Mouse (Mus musculus) intestine, embryonic 16.5 days (tissue): ENCODE data around the gene Ndufs2. TPM values are rescaled to one million over a fixed set of nuclear protein-coding genes. Genes with fewer than 3 reads are reported as not detected.

Source experiments
- ATAC-seq: fragments of 200-750 bp; cut with Nextera tagmentation; 2 replicates; pipeline ENCODE4 v1.8.0; 2017; ENCODE audit warnings: moderate TSS enrichment, moderate library complexity
- H3K27ac ChIP-seq: fragments of 300-500 bp; sonication (generic); 2 replicates; pipeline ENCODE4 v1.5.1; 2014; ENCODE audit warnings: mild to moderate bottlenecking, low read length
- H3K27me3 ChIP-seq: fragments of 300-500 bp; sonication (generic); replicated peaks from 2 replicates; pipeline ENCODE4 v1.6.1; 2014; ENCODE audit warnings: low read length, control low read depth, mixed read lengths; ENCODE audit not compliant: control insufficient read depth, insufficient read depth
- H3K36me3 ChIP-seq: fragments of 300-500 bp; sonication (generic); 2 replicates; pipeline ENCODE4 v1.6.1; 2014; ENCODE audit warnings: low read length, control low read depth; ENCODE audit not compliant: control insufficient read depth, insufficient read depth
- H3K4me1 ChIP-seq: fragments of 300-500 bp; sonication (generic); 2 replicates; pipeline ENCODE4 v1.6.1; 2014; ENCODE audit warnings: low read length, control low read depth, mixed read lengths; ENCODE audit not compliant: control insufficient read depth, insufficient read depth
- H3K4me2 ChIP-seq: fragments of 300-500 bp; sonication (generic); 2 replicates; pipeline ENCODE4 v1.6.1; 2014; ENCODE audit warnings: low read depth, low read length, control low read depth
- H3K4me3 ChIP-seq: fragments of 300-500 bp; sonication (generic); 2 replicates; pipeline ENCODE4 v1.5.1; 2014; ENCODE audit warnings: mild to moderate bottlenecking, low read length
- H3K9ac ChIP-seq: fragments of 300-500 bp; sonication (generic); 2 replicates; pipeline ENCODE4 v1.6.1; 2014; ENCODE audit warnings: low read depth, low read length
- H3K9me3 ChIP-seq: fragments of 300-500 bp; sonication (generic); 2 replicates; pipeline ENCODE4 v1.6.1; 2016; ENCODE audit warnings: low read length, control low read depth; ENCODE audit not compliant: control insufficient read depth
- WGBS: fragments of 180-500 bp; shearing (Covaris S2); extraction: QIAGEN DNeasy Blood & Tissue Kit; methylation state at CpG from one replicate; pipeline ENCODE4 v1.1.7; 2014; 5-methylcytosine and 5-hydroxymethylcytosine counted together
- polyA plus RNA-seq: library from polyadenylated mRNA; unstranded; fragments of >200 nt; fragmentation: Nextera tagmentation; extraction: Ambion mirVana; gene quantifications from 2 replicates; pipeline ENCODE4 v1.2.1, GENCODE M21; 2015

Ndufs2 gene
- polyA plus RNA-seq, 1 experiment from 2014 or later, result 373 TPM

DNA sequence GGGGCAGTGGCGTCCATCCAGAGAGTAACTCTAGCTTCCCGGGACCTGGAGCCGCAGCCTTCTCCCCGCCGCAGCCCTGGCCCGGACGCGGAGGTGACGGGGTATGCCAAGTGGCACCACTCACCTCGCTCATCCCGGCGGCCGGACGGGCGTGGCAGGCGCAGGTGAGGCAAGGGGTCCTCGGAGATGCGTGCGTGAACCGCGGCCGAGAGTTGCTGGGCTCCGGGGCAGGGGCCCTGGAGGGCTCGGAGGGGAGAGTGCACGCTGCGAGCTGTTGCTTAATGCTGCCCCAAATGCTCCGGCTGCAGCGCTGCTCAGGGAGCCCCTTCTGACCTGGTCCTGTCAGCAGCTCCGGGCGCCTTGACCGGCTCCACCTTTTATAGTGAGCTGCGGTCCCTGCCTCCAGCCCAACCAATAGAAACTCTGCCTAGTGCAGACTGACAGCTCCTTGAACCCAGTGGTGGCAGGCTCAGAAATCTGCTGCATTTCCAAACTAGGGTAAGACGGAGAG is 55.2 kb downstream of the Ndufs2 start, which contains the start of gene Pcp4l1:
Pcp4l1 (minus strand) TSS at position 382 of the 511 bp plus-strand sequence.
- under 1% methylated on average over 32 of the region's 33 CpGs for whole genome bisulfite sequencing
- Histone ChIP-seq H3K9me3 (no peaks in the 10 kb centered on the region), H3K4me1 (peaks cover 22% of the 10 kb centered on the region), H3K4me3 (peak within 1 kb of the TSS; percentile 49), H3K4me2 (peak within 1 kb of the TSS; percentile 89), H3K36me3 (no peaks in the 10 kb centered on the region), H3K27me3 (peaks cover 18% of the 10 kb centered on the region), H3K9ac (peak within 1 kb of the TSS; percentile 60), H3K27ac (no peak within 1 kb of the TSS)
- ATAC-seq, result peak; percentile 85

DNA sequence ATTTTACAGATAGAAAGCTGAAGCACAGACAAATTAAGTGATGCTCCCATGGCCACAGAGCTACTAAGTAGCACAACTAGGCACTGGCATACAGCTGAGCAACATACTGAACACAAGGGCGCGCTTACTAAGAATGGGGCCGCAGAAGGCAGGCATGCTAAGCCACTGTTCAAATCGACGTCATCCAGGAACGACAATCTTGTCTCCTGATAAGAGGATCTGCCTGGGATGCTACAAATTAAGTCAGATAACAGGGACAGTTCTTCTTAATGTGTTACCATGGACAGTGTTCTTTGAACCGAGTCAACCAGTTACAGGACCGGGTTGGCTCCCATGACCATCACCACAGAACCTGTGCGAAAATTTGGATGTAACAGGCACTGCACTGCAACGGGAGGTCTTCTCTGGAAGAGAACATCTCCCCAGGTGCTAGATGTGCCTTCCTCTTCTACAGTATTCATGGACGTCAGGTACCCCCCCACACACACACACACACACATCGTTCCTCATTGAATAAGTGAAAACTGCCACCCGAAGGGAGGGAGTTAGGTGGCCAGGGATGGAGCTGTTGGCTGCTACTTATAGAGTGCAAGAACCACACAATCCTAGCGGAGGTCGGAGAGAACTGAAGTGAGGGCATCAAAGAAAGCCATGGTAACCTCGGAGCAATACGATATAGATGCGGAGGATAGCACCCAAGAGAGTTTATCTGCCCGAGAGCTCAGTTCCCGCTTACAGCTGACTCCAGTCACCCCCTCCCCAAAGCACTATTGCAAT is 56.0 kb downstream of the Ndufs2 start:
- peak overlapping the region; percentile 60 for H3K9ac ChIP-seq
- peaks cover 18% of the 10 kb centered on the region for H3K27me3 ChIP-seq
- no peak for ATAC-seq
- no peaks in the 10 kb centered on the region for H3K9me3 ChIP-seq
- peak overlapping the region; percentile 89 for H3K4me2 ChIP-seq
- no peak overlapping the region for H3K27ac ChIP-seq
- no peaks in the 10 kb centered on the region for H3K36me3 ChIP-seq
- 13% methylated on average over 20 of the region's 20 CpGs for WGBS
- H3K4me3 ChIP-seq, result peak overlapping the region; percentile 49
- peaks cover 22% of the 10 kb centered on the region for H3K4me1 ChIP-seq

DNA sequence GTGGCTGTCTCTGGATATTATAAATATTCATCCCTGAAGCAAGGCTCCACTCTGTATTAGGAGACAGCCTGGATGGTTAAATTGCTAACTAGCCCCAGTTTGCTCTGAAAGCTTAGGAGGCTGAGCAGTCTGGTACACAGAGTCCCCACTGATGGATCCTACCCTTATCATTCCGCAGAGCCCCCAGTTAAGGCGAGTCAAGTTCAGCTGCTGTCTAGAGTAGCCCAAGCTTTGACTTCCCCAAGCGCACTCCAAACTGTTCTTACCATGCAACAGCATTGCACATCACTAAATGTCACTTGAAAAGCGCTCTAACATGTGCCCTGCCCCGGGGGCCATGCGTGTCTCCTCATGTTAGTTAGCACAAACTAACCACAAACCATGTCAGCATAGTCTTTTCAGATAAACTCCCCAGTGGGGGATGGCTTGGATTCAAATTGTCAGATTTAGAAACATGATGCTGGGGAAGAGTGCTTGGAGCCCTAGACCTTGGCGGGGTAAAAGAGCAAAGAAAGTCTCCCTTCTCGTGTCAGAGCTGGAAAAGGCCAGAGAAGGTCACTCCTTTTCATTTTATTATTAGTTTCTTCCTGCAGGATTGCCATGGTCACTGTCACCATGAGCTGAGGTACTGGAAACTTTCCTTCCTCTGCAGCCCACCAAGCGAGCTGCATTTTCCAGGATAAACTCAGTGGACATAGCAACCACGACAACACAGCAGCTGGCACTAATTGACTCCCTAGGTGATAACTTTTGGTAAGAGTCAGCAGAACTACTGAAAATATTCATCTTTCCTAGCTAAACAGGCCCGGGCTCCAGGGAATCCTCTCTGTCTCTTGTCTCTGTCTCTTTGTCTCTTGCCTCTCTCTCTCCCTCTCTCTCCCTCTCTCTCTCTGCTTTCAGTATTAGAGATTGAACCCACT is 57.0 kb downstream of the Ndufs2 start:
- no peaks in the 10 kb centered on the region for H3K36me3 ChIP-seq
- H3K9ac ChIP-seq, result no peak overlapping the region
- no peaks in the 10 kb centered on the region for H3K9me3 ChIP-seq
- peaks cover 18% of the 10 kb centered on the region for H3K27me3 ChIP-seq
- peak overlapping the region; percentile 45 for H3K4me2 ChIP-seq
- H3K27ac ChIP-seq, result no peak overlapping the region
- ATAC-seq, result no peak
- 0 out of 2 replicates have a peak overlapping the region, but pooled peaks have one; percentile 7 for H3K4me3 ChIP-seq
- peaks cover 28% of the 10 kb centered on the region for H3K4me1 ChIP-seq
- 32% methylated on average over 11 of the region's 11 CpGs for WGBS

DNA sequence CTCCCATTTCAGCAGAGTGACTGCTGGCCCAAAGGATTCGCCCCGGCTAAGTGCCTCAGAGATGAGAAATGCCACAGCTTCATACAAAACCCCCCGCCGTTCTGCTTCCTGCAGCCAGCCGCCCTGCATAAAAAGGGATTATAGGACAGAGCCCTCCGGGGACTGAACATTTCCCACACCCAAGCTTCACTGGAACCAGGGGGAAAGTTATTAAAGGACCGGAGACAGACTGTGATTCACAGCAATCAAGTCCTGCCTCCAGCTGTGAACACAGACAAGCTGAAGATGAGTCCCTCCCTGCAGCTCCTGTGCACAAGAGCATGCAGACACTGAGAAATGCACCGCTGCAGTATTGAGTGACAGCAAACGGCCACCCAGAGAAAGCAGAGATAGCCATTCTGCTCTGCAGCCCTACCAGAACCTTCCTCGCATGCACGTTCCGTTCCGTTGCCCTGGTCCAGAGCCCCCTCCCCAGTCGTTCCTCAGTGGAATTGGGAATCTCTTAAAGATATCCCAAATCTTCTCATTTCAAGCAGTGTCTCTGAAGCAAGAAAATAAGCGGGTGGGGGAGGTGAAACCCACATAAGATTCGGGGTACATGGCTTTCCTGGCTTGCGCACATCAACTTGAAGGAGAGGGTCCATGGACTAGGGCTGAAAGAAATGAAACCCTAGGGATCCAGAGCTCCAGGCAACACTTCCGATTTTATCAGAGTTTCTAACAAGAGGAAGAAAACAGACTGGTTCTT is 57.9 kb downstream of the Ndufs2 start:
- no peak overlapping the region for H3K27ac ChIP-seq
- ATAC-seq, result no peak
- peaks cover 32% of the 10 kb centered on the region for H3K4me1 ChIP-seq
- no peaks in the 10 kb centered on the region for H3K36me3 ChIP-seq
- WGBS, result 7% methylated on average over 18 of the region's 18 CpGs
- peaks cover 18% of the 10 kb centered on the region for H3K27me3 ChIP-seq
- peak overlapping the region; percentile 40; the same call in 1 of the 2 replicates for H3K9ac ChIP-seq
- H3K4me3 ChIP-seq, result peak overlapping the region; percentile 7; the same call in 1 of the 2 replicates
- peak overlapping the region; percentile 45 for H3K4me2 ChIP-seq
- H3K9me3 ChIP-seq, result no peaks in the 10 kb centered on the region

DNA sequence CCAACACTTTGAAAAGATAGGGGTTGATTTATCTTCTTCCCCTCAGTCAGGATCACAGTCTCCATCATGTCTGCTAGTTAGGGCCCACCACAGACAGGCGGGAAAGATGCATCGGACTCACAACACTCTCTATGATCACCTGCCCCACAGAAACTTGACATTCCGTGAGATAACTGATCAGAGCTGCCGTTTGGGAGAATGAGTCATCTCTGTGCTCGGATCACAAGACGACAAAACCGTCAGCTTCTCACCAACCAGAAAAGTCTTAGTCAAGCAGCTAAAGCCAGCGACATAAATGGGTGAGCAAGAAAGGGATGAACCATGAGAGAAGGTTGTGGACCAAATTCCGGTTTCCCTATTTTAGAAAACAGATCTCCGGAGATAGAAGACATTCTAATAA is 58.9 kb downstream of the Ndufs2 start:
- no peak for ATAC-seq
- Histone ChIP-seq H3K4me2 (no peak overlapping the region), H3K27ac (no peak overlapping the region), H3K9me3 (no peaks in the 10 kb centered on the region), H3K36me3 (no peaks in the 10 kb centered on the region), H3K9ac (no peak overlapping the region), H3K4me1 (peaks cover 32% of the 10 kb centered on the region), H3K27me3 (peaks cover 18% of the 10 kb centered on the region), H3K4me3 (no peak overlapping the region)
- WGBS, result 49% methylated on average over 10 of the region's 10 CpGs

DNA sequence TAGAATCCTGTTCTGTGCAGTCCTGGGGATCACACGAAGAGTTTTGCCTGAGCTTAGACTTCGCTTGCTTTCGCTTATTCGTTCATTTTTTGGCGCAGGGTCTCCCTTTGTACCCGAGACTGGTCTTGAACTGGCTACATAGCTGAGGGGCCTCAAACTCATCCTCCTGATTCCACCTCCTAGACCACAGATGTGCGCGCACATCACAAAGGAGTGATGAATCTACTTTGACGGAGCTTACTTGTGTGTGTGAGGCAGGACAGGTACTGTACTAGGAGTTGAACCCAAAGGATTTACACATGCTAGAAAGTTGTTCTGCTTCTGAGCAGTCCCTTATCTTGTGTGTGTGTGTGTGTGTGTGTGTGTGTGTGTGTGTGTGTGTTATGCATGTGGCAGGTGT is 60.4 kb downstream of the Ndufs2 start:
- Histone ChIP-seq H3K4me3 (no peak overlapping the region), H3K27ac (no peak overlapping the region), H3K4me1 (peaks cover 27% of the 10 kb centered on the region), H3K4me2 (no peak overlapping the region), H3K27me3 (peaks cover 14% of the 10 kb centered on the region), H3K9me3 (no peaks in the 10 kb centered on the region), H3K9ac (no peak overlapping the region), H3K36me3 (no peaks in the 10 kb centered on the region)
- no peak for ATAC-seq
- WGBS, result 98% methylated on average over 9 of the region's 9 CpGs

DNA sequence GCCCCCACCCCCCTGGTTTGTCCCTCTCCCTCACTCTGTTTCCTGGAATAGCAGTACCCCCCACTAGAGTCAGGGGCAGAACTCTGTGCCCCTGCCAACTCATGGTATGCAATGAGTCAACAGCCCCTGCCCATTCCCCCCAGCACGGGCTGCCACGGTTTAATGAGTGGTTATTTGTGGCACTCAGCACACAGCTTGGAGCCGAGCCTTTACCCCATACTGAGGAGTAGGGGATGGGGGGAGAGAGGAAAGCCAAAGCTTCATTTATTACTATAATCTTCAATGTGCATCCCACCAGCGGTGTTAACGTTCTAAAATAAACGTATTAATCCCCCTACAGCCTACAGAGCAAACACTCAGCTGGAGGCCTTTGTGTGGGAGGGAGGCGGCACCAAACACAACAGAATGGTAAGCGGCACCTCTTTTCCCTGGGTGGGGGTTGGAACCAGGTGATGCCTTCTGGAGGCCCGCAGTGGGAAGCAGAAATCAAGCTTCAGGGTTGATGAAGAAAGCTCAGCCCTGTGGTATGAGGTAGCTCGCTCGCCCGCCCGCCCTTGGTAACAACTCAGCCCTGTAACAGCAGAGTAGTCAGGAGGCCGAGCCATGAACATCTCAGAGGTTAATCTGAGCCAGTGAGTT is 61.6 kb downstream of the Ndufs2 start:
- 0 out of 2 replicates have a peak overlapping the region, but pooled peaks have one; percentile 15 for H3K4me2 ChIP-seq
- H3K27ac ChIP-seq, result 0 out of 2 replicates have a peak overlapping the region, but pooled peaks have one; percentile 35
- H3K36me3 ChIP-seq, result no peaks in the 10 kb centered on the region
- H3K9me3 ChIP-seq, result no peaks in the 10 kb centered on the region
- peaks cover 20% of the 10 kb centered on the region for H3K4me1 ChIP-seq
- WGBS, result 44% methylated on average over 14 of the region's 14 CpGs
- H3K27me3 ChIP-seq, result 0 out of 2 replicates have a peak, but pooled peaks cover 7% of the 10 kb centered on the region
- H3K9ac ChIP-seq, result no peak overlapping the region
- no peak overlapping the region for H3K4me3 ChIP-seq
- peak; percentile 61 for ATAC-seq

DNA sequence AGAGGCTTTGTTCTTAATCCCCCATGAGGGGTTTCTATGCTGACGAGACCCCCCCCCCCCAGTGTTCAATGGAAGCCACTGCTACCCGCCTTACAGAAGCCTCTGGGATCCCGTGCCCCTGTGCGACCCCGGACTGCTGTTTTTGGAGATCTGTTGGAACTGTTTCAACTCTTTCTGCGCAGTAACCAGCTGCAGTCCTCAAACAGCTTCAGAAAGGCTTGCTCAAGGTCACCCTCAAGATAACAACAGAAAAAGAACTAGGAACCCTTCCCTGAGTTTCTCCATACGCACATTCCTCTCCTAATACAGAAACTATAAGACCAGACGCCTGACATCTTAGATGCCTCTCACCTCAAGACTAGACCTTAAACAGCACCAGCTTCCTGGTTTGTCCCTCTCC is 62.1 kb downstream of the Ndufs2 start:
- H3K36me3 ChIP-seq, result no peaks in the 10 kb centered on the region
- H3K27me3 ChIP-seq, result 0 out of 2 replicates have a peak, but pooled peaks cover 3% of the 10 kb centered on the region
- H3K9ac ChIP-seq, result 0 out of 2 replicates have a peak overlapping the region, but pooled peaks have one; percentile 14
- H3K27ac ChIP-seq, result 0 out of 2 replicates have a peak overlapping the region, but pooled peaks have one; percentile 35
- H3K4me2 ChIP-seq, result 0 out of 2 replicates have a peak overlapping the region, but pooled peaks have one; percentile 15
- peak; percentile 19; the same call in 1 of the 2 replicates for ATAC-seq
- peaks cover 22% of the 10 kb centered on the region for H3K4me1 ChIP-seq
- no peaks in the 10 kb centered on the region for H3K9me3 ChIP-seq
- H3K4me3 ChIP-seq, result no peak overlapping the region
- 18% methylated on average over 8 of the region's 8 CpGs for WGBS
